Mouse (Mus musculus): ENCODE results near the gene Flad1. TPM values are rescaled to one million over a fixed set of nuclear protein-coding genes. Genes with fewer than 3 reads are reported as not detected.
A peak's percentile ranks its signal among the peaks of the same experiment; 100 is the strongest.

Flad1 gene
- total RNA-seq, 1 experiment: 20.3 TPM

- Histone ChIP-seq H3K4me1 (ENCODE audit: control insufficient read depth in 2 of 2, insufficient read depth in 2 of 2, low read length in 2 of 2, poor library complexity in 1 of 2) (peaks cover 2 to 62% of the 10 kb centered on the region in 2 experiments; a peak in 3 of 4 replicates), H3K27ac (ENCODE audit: insufficient read depth, low read depth, low read length, poor library complexity, severe bottlenecking) (no peak overlapping the region), H3K36me3 (ENCODE audit: control insufficient read depth, insufficient read depth, low read length, poor library complexity, severe bottlenecking) (peaks cover 2% of the 10 kb centered on the region; the same call in 1 of the 2 replicates), H3K4me3 (ENCODE audit: insufficient read depth in 1 of 2, low read depth in 1 of 2, low read length in 2 of 2, poor library complexity in 1 of 2, severe bottlenecking in 1 of 2) (peak overlapping the region in 1 of 2 experiments; percentile 8; a peak in 1 of 4 replicates), H3K9me3 (ENCODE audit: control insufficient read depth, insufficient read depth, low read depth, low read length) (no peaks in the 10 kb centered on the region), H3K9ac (ENCODE audit: insufficient read depth, low read depth, low read length, poor library complexity, severe bottlenecking) (peak overlapping the region; percentile 44; the same call in 1 of the 2 replicates)
- no peak for TF ChIP-seq CHD2 (IDR thresholded peaks at IDR 0.05; ENCODE audit: low read depth, low read length)
- no peak for TF ChIP-seq ZC3H11A (IDR thresholded peaks at IDR 0.05; ENCODE audit: borderline replicate concordance, low read depth, low read length)
- no peak for TF ChIP-seq ZNF384 (IDR thresholded peaks at IDR 0.05; ENCODE audit: low read depth, low read length)
- TF ChIP-seq MAFK (IDR thresholded peaks at IDR 0.05; ENCODE audit: insufficient read depth, low read depth, low read length): no peak
- no peak for TF ChIP-seq HCFC1 (IDR thresholded peaks at IDR 0.05; ENCODE audit: borderline replicate concordance, insufficient read depth, low read length)
- in situ Hi-C loops (cut with MboI; ENCODE audit: low sequenced_read_pairs in 2 of 2, unreplicated experiment in 2 of 2): no loop called here
- no peak for DNase-seq (ENCODE audit: low read depth, low spot score)
Observed at GRCm38 (mm10) chr3:89385451-89385850, 26.2 kb downstream of the Flad1 start.

DNA sequence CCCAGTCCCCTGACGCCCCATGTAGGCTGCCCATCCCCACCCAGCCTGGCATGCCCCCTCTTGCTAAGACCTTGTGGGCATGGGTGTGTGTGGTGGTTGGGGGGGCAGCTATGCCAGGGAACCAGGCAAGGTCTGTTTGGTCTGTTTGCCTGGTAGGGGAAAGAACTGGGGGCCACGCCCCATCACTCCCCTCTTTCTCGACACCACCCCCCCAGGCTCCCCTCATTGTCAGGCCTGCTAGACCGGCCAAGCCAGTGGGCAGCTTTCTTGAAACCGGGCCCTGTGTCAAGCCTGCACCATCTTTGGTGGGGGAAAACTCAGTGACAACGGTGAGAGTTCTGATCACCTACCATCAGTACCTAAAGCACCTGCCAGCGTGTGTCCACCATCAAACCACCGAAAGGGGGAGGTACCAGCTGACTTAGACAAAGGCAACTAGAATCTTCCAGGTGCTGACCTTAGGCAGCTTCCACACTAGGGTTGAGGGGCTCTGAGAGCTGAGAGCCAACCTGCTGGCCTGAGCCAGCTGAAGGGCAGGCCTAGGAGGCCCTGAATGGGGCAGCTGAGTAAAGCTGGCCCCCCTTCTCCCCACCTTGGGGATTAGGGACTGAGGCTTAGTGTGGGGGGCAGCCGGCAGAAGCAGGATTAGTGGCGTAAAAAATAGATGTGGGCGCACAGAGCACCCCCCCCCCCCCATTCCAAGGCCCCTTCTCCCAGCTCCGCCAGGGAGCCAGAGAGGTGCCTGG, 27.2 kb downstream of the Flad1 start:
- Histone ChIP-seq H3K4me1 (ENCODE audit: control insufficient read depth in 2 of 2, insufficient read depth in 2 of 2, low read length in 2 of 2, poor library complexity in 1 of 2) (peaks cover 2 to 68% of the 10 kb centered on the region in 2 experiments; a peak in 3 of 4 replicates), H3K36me3 (ENCODE audit: control insufficient read depth, insufficient read depth, low read length, poor library complexity, severe bottlenecking) (peaks cover 11% of the 10 kb centered on the region; the same call in 1 of the 2 replicates), H3K27ac (ENCODE audit: insufficient read depth, low read depth, low read length, poor library complexity, severe bottlenecking) (no peak overlapping the region), H3K9ac (ENCODE audit: insufficient read depth, low read depth, low read length, poor library complexity, severe bottlenecking) (no peak overlapping the region), H3K9me3 (ENCODE audit: control insufficient read depth, insufficient read depth, low read depth, low read length) (no peaks in the 10 kb centered on the region), H3K4me3 (ENCODE audit: insufficient read depth in 1 of 2, low read depth in 1 of 2, low read length in 2 of 2, poor library complexity in 1 of 2, severe bottlenecking in 1 of 2) (no peak overlapping the region)
- TF ChIP-seq MAFK (IDR thresholded peaks at IDR 0.05; ENCODE audit: insufficient read depth, low read depth, low read length) (no peak), CHD2 (IDR thresholded peaks at IDR 0.05; ENCODE audit: low read depth, low read length) (no peak), HCFC1 (IDR thresholded peaks at IDR 0.05; ENCODE audit: borderline replicate concordance, insufficient read depth, low read length) (no peak), ZC3H11A (IDR thresholded peaks at IDR 0.05; ENCODE audit: borderline replicate concordance, low read depth, low read length) (no peak), ZNF384 (IDR thresholded peaks at IDR 0.05; ENCODE audit: low read depth, low read length) (no peak)
- in situ Hi-C loops (cut with MboI; ENCODE audit: low sequenced_read_pairs in 2 of 2, unreplicated experiment in 2 of 2): no loop called here
- no peak for DNase-seq (ENCODE audit: low read depth, low spot score)

- Histone ChIP-seq H3K9ac (ENCODE audit: insufficient read depth, low read depth, low read length, poor library complexity, severe bottlenecking) (no peak overlapping the region), H3K36me3 (ENCODE audit: control insufficient read depth, insufficient read depth, low read length, poor library complexity, severe bottlenecking) (peaks cover 15% of the 10 kb centered on the region; the same call in 1 of the 2 replicates), H3K4me3 (ENCODE audit: insufficient read depth in 1 of 2, low read depth in 1 of 2, low read length in 2 of 2, poor library complexity in 1 of 2, severe bottlenecking in 1 of 2) (no peak overlapping the region), H3K9me3 (ENCODE audit: control insufficient read depth, insufficient read depth, low read depth, low read length) (no peaks in the 10 kb centered on the region), H3K4me1 (ENCODE audit: control insufficient read depth in 2 of 2, insufficient read depth in 2 of 2, low read length in 2 of 2, poor library complexity in 1 of 2) (peaks cover 4 to 69% of the 10 kb centered on the region in 2 experiments), H3K27ac (ENCODE audit: insufficient read depth, low read depth, low read length, poor library complexity, severe bottlenecking) (peak overlapping the region; percentile 90)
- in situ Hi-C loops (cut with MboI; ENCODE audit: low sequenced_read_pairs in 2 of 2, unreplicated experiment in 2 of 2): no loop called here
- TF ChIP-seq CHD2 (IDR thresholded peaks at IDR 0.05; ENCODE audit: low read depth, low read length) (no peak), ZNF384 (IDR thresholded peaks at IDR 0.05; ENCODE audit: low read depth, low read length) (no peak), MAFK (IDR thresholded peaks at IDR 0.05; ENCODE audit: insufficient read depth, low read depth, low read length) (no peak), ZC3H11A (IDR thresholded peaks at IDR 0.05; ENCODE audit: borderline replicate concordance, low read depth, low read length) (no peak), HCFC1 (IDR thresholded peaks at IDR 0.05; ENCODE audit: borderline replicate concordance, insufficient read depth, low read length) (no peak)
- no peak for DNase-seq (ENCODE audit: low read depth, low spot score)
Observed at GRCm38 (mm10) chr3:89383651-89384255, 27.9 kb downstream of the Flad1 start.

GRCm38 (mm10) chr3:89382950-89383349, 28.7 kb downstream of the Flad1 start:
- DNase-seq (ENCODE audit: low read depth, low spot score): peak; percentile 63
- no peaks in the 10 kb centered on the region for H3K9me3 ChIP-seq (ENCODE audit: control insufficient read depth, insufficient read depth, low read depth, low read length)
- no peak for TF ChIP-seq CHD2 (IDR thresholded peaks at IDR 0.05; ENCODE audit: low read depth, low read length)
- no peak for TF ChIP-seq MAFK (IDR thresholded peaks at IDR 0.05; ENCODE audit: insufficient read depth, low read depth, low read length)
- no peak for TF ChIP-seq HCFC1 (IDR thresholded peaks at IDR 0.05; ENCODE audit: borderline replicate concordance, insufficient read depth, low read length)
- no peak for TF ChIP-seq ZC3H11A (IDR thresholded peaks at IDR 0.05; ENCODE audit: borderline replicate concordance, low read depth, low read length)
- TF ChIP-seq ZNF384 (IDR thresholded peaks at IDR 0.05; ENCODE audit: low read depth, low read length): peak; percentile 74
- in situ Hi-C loops (cut with MboI; ENCODE audit: low sequenced_read_pairs in 2 of 2, unreplicated experiment in 2 of 2): no loop called here
- H3K36me3 ChIP-seq (ENCODE audit: control insufficient read depth, insufficient read depth, low read length, poor library complexity, severe bottlenecking): peaks cover 15% of the 10 kb centered on the region; the same call in 1 of the 2 replicates
- H3K9ac ChIP-seq (ENCODE audit: insufficient read depth, low read depth, low read length, poor library complexity, severe bottlenecking): no peak overlapping the region
- H3K4me3 ChIP-seq (ENCODE audit: insufficient read depth in 1 of 2, low read depth in 1 of 2, low read length in 2 of 2, poor library complexity in 1 of 2, severe bottlenecking in 1 of 2): peak overlapping the region in 1 of 2 experiments; percentile 5; a peak in 1 of 4 replicates
- peaks cover 5 to 63% of the 10 kb centered on the region in 2 experiments for H3K4me1 ChIP-seq (ENCODE audit: control insufficient read depth in 2 of 2, insufficient read depth in 2 of 2, low read length in 2 of 2, poor library complexity in 1 of 2)
- H3K27ac ChIP-seq (ENCODE audit: insufficient read depth, low read depth, low read length, poor library complexity, severe bottlenecking): peak overlapping the region; percentile 90

All from ES-E14 (cell line).